Mouse (Mus musculus): Measurements from ENCODE around the gene Mtrr. TPM values are rescaled to one million over a fixed set of nuclear protein-coding genes. Genes with fewer than 3 reads are reported as not detected.

The Mtrr gene
- 10 to 100 TPM; 25.8 to 28.2 TPM for total RNA-seq (2021)
- long read RNA-seq, experiment 1, transcript Mtrr-201 (15 exons, 3,692 nt) = major isoform, 23 of 37 reads
- long read RNA-seq, experiment 1, partial matches to known transcripts = 3 of 37 reads
- long read RNA-seq, experiment 1, other reads (novel, unspliced or antisense) = 11 of 37 reads
- long read RNA-seq, experiment 2, transcript Mtrr-201 (15 exons, 3,692 nt) = major isoform, 26 of 39 reads
- long read RNA-seq, experiment 2, partial matches to known transcripts = 0 of 39 reads
- long read RNA-seq, experiment 2, other reads (novel, unspliced or antisense) = 11 of 39 reads

- peak; percentile 96 for DNase-seq (ENCODE audit: low spot score)
These were observed at the start of gene Mtrr, which contains the start of gene Fastkd3 for GRCm38 (mm10) chr13:68581747-68582516. Gene Mtrr, minus strand, starts transcription at chr13:68582149. Gene Fastkd3, plus strand, starts transcription at chr13:68582234.

- DNase-seq (ENCODE audit: low spot score) = no peak
These were observed 45.1 kb upstream of the Mtrr start for GRCm38 (mm10) chr13:68627041-68627440.

- DNase-seq (ENCODE audit: low spot score) = no peak
These were observed 40.8 kb upstream of the Mtrr start for GRCm38 (mm10) chr13:68622792-68623191.

GRCm38 (mm10) chr13:68607652-68608405 is 25.9 kb upstream of the Mtrr start:
- no peak for DNase-seq (ENCODE audit: low spot score)

GRCm38 (mm10) chr13:68605689-68606126 is 23.8 kb upstream of the Mtrr start:
- no peak for DNase-seq (ENCODE audit: low spot score)

- no peak for DNase-seq (ENCODE audit: low spot score)
These were observed 21.1 kb upstream of the Mtrr start for GRCm38 (mm10) chr13:68603085-68603484.

GRCm38 (mm10) chr13:68601184-68601583 is 19.2 kb upstream of the Mtrr start:
- no peak for DNase-seq (ENCODE audit: low spot score)

- DNase-seq (ENCODE audit: low spot score) = no peak
These were observed 17.0 kb upstream of the Mtrr start for GRCm38 (mm10) chr13:68598953-68599352.

GRCm38 (mm10) chr13:68597667-68598066 is 15.7 kb upstream of the Mtrr start:
- DNase-seq (ENCODE audit: low spot score) = no peak

- no peak for DNase-seq (ENCODE audit: low spot score)
These were observed 15.2 kb upstream of the Mtrr start, which contains the start of gene 1700001L19Rik for GRCm38 (mm10) chr13:68597199-68597598. Gene 1700001L19Rik, plus strand, starts transcription at chr13:68597421.

GRCm38 (mm10) chr13:68593797-68594196 is 11.8 kb upstream of the Mtrr start:
- no peak for DNase-seq (ENCODE audit: low spot score)

- no peak for DNase-seq (ENCODE audit: low spot score)
These were observed 6.4 kb upstream of the Mtrr start for GRCm38 (mm10) chr13:68588352-68588751.

- DNase-seq (ENCODE audit: low spot score) = no peak
These were observed 3.5 kb upstream of the Mtrr start for GRCm38 (mm10) chr13:68585441-68585840.

- DNase-seq (ENCODE audit: low spot score) = no peak
These were observed 2.0 kb upstream of the Mtrr start for GRCm38 (mm10) chr13:68583961-68584360.

- DNase-seq (ENCODE audit: low spot score) = no peak
These were observed 500 bp upstream of the Mtrr start for GRCm38 (mm10) chr13:68582517-68582780.

GRCm38 (mm10) chr13:68581086-68581740 is 736 bp downstream of the Mtrr start:
- no peak for DNase-seq (ENCODE audit: low spot score)

GRCm38 (mm10) chr13:68577945-68578344 is 4.0 kb downstream of the Mtrr start:
- no peak for DNase-seq (ENCODE audit: low spot score)

GRCm38 (mm10) chr13:68574398-68574797 is 7.6 kb downstream of the Mtrr start:
- no peak for DNase-seq (ENCODE audit: low spot score)

GRCm38 (mm10) chr13:68572966-68573913 is 8.7 kb downstream of the Mtrr start:
- no peak for DNase-seq (ENCODE audit: low spot score)

- DNase-seq (ENCODE audit: low spot score) = no peak
These were observed 9.7 kb downstream of the Mtrr start for GRCm38 (mm10) chr13:68572247-68572646.

Data from gastrocnemius, adult 18-20 months (tissue).